Mouse (Mus musculus): ENCODE results near the gene Rad51c. TPM values are rescaled to one million over a fixed set of nuclear protein-coding genes. Genes with fewer than 3 reads are reported as not detected.
"Not testable (repeated sequence)": the region's sequence is repeated elsewhere in the genome, so short reads cannot be mapped to it uniquely, and the experiment has no call there.

Rad51c gene
- polyA plus RNA-seq (2012; ENCODE audit: insufficient read depth, insufficient read length, low replicate concordance, missing spikeins) = not detected in 2 replicates

GRCm38 (mm10) chr11:87404876-87405275 is at the start of gene Rad51c, which contains the start of gene Tex14:
Gene Rad51c (minus strand): TSS chr11:87404954.
Gene Tex14 (plus strand): TSS chr11:87405065.
- Histone ChIP-seq H3K4me3 (ENCODE audit: insufficient read depth, low read depth, low read length) (peak within 1 kb of the TSS; percentile 71), H3K27ac (ENCODE audit: insufficient read depth, low read depth, low read length) (peak within 1 kb of the TSS; percentile 97), H3K4me1 (ENCODE audit: control insufficient read depth, insufficient read depth, low read length) (peaks cover 7% of the 10 kb centered on the region)
- TF ChIP-seq POLR2A (IDR thresholded peaks at IDR 0.05; ENCODE audit: insufficient read depth, low read depth, low read length) (no peak), CTCF (IDR thresholded peaks at IDR 0.05; ENCODE audit: insufficient read depth, low read depth, low read length) (no peak)
- WGBS = 83% methylated on average over 27 of the region's 27 CpGs

GRCm38 (mm10) chr11:87454035-87454690 is 49.4 kb upstream of the Rad51c start:
- Histone ChIP-seq H3K27ac (ENCODE audit: insufficient read depth, low read depth, low read length) (no peak overlapping the region), H3K4me1 (ENCODE audit: control insufficient read depth, insufficient read depth, low read length) (peaks cover 5% of the 10 kb centered on the region), H3K4me3 (ENCODE audit: insufficient read depth, low read depth, low read length) (no peak overlapping the region)
- TF ChIP-seq CTCF (IDR thresholded peaks at IDR 0.05; ENCODE audit: insufficient read depth, low read depth, low read length) = no peak
- no peak for TF ChIP-seq POLR2A (IDR thresholded peaks at IDR 0.05; ENCODE audit: insufficient read depth, low read depth, low read length)
- WGBS = 90% methylated on average over 2 of the region's 2 CpGs

- no peak overlapping the region for H3K27ac ChIP-seq (ENCODE audit: insufficient read depth, low read depth, low read length)
- H3K4me3 ChIP-seq (ENCODE audit: insufficient read depth, low read depth, low read length) = no peak overlapping the region
- TF ChIP-seq POLR2A (IDR thresholded peaks at IDR 0.05; ENCODE audit: insufficient read depth, low read depth, low read length) = no peak
- no peak for TF ChIP-seq CTCF (IDR thresholded peaks at IDR 0.05; ENCODE audit: insufficient read depth, low read depth, low read length)
Measured at GRCm38 (mm10) chr11:87453216-87454034, 48.7 kb upstream of the Rad51c start.

GRCm38 (mm10) chr11:87452779-87453178 is 48.0 kb upstream of the Rad51c start:
- not testable (repeated sequence) for H3K4me1 ChIP-seq (ENCODE audit: control insufficient read depth, insufficient read depth, low read length); H3K4me3 ChIP-seq (ENCODE audit: insufficient read depth, low read depth, low read length); H3K27ac ChIP-seq (ENCODE audit: insufficient read depth, low read depth, low read length)
- WGBS = 77% methylated on average over 8 of the region's 8 CpGs

More at GRCm38 (mm10) chr11:87453216-87454034, 48.7 kb upstream of the Rad51c start:
- peaks cover 5% of the 10 kb centered on the region for H3K4me1 ChIP-seq (ENCODE audit: control insufficient read depth, insufficient read depth, low read length)
- WGBS = 19% methylated on average over 13 of the region's 13 CpGs

- WGBS = 68% methylated on average over 5 of the region's 5 CpGs
Measured at GRCm38 (mm10) chr11:87449847-87450246, 45.1 kb upstream of the Rad51c start.

GRCm38 (mm10) chr11:87449200-87449547 is 44.4 kb upstream of the Rad51c start:
- 13% methylated on average over 3 of the region's 3 CpGs for WGBS
- H3K4me1 ChIP-seq (ENCODE audit: control insufficient read depth, insufficient read depth, low read length) = peaks cover 5% of the 10 kb centered on the region
- no peak overlapping the region for H3K4me3 ChIP-seq (ENCODE audit: insufficient read depth, low read depth, low read length)
- peak overlapping the region; percentile 62; the same call in 1 of the 2 replicates for H3K27ac ChIP-seq (ENCODE audit: insufficient read depth, low read depth, low read length)
- TF ChIP-seq POLR2A (IDR thresholded peaks at IDR 0.05; ENCODE audit: insufficient read depth, low read depth, low read length) (no peak), CTCF (IDR thresholded peaks at IDR 0.05; ENCODE audit: insufficient read depth, low read depth, low read length) (no peak)

More at GRCm38 (mm10) chr11:87449847-87450246, 45.1 kb upstream of the Rad51c start:
- H3K4me1 ChIP-seq (ENCODE audit: control insufficient read depth, insufficient read depth, low read length); H3K27ac ChIP-seq (ENCODE audit: insufficient read depth, low read depth, low read length); H3K4me3 ChIP-seq (ENCODE audit: insufficient read depth, low read depth, low read length): not testable (repeated sequence)

- not testable (repeated sequence) for H3K4me1 ChIP-seq (ENCODE audit: control insufficient read depth, insufficient read depth, low read length)
- Histone ChIP-seq H3K4me3 (ENCODE audit: insufficient read depth, low read depth, low read length) (peak overlapping the region; percentile 53; the same call in 1 of the 2 replicates), H3K27ac (ENCODE audit: insufficient read depth, low read depth, low read length) (peak overlapping the region; percentile 62; the same call in 1 of the 2 replicates)
- under 1% methylated on average over 6 of the region's 32 CpGs for WGBS
Measured at GRCm38 (mm10) chr11:87448476-87449199, 43.9 kb upstream of the Rad51c start.

- under 1% methylated on average over 32 of the region's 34 CpGs for WGBS
- H3K4me1 ChIP-seq (ENCODE audit: control insufficient read depth, insufficient read depth, low read length) = not testable (repeated sequence)
- 0 out of 2 replicates have a peak overlapping the region, but pooled peaks have one; percentile 31 for H3K27ac ChIP-seq (ENCODE audit: insufficient read depth, low read depth, low read length)
- H3K4me3 ChIP-seq (ENCODE audit: insufficient read depth, low read depth, low read length) = peak overlapping the region; percentile 53
Measured at GRCm38 (mm10) chr11:87448081-87448475, 43.3 kb upstream of the Rad51c start.

GRCm38 (mm10) chr11:87447429-87447828 is 42.7 kb upstream of the Rad51c start:
- H3K4me1 ChIP-seq (ENCODE audit: control insufficient read depth, insufficient read depth, low read length) = no peaks in the 10 kb centered on the region
- TF ChIP-seq POLR2A (IDR thresholded peaks at IDR 0.05; ENCODE audit: insufficient read depth, low read depth, low read length) = no peak
- no peak for TF ChIP-seq CTCF (IDR thresholded peaks at IDR 0.05; ENCODE audit: insufficient read depth, low read depth, low read length)
- no peak overlapping the region for H3K4me3 ChIP-seq (ENCODE audit: insufficient read depth, low read depth, low read length)
- H3K27ac ChIP-seq (ENCODE audit: insufficient read depth, low read depth, low read length) = no peak overlapping the region
